Mouse (Mus musculus): Measurements from ENCODE around the gene Tmem56.

The Tmem56 gene

DNA sequence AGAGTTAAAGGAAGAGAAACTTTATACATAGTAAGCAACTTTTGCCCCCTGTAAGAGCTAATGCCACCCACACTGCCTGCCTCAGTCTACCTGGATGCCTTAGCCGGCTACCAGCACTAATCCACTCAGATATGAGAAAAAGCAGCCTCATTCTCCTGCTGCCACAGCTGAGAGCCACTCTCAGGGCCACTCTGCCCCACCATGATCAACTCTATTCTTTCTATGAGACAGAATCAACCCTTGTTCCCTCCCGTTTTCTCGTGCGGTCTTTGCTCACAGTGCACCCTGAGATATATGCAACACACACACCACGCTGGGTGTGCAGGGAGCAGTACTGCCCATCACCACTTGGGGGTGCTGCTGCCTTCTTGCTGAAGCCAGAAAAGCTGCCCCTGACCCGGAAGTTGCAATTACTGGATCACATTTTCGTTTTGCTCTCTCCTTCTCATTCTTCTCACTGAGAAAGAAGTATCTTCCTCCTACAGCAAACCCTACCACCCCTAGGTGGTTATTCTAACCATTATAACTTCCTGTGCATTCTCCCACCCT, 119.6 kb downstream of the Tmem56 start:
- peak; percentile 19 for DNase-seq

DNA sequence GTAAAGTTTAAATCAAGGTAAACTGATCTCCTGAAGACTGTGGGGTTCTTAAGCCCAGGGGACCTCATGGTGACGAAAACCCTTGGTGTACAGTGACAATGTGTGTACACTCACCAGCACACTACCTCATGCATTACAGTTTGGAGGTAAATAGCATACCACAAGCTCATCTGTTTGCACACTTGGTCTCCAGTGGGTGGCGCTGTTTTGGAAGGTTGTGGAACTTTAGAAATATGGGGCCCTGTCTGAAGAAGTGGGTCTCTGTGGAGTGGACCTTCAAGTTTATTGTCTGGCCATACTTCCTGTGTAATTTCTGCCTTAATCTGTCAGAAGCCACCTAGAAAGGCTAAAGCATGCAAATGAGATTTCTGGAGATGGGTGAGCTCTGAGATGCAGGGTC, 121.2 kb downstream of the Tmem56 start:
- no peak for DNase-seq

DNA sequence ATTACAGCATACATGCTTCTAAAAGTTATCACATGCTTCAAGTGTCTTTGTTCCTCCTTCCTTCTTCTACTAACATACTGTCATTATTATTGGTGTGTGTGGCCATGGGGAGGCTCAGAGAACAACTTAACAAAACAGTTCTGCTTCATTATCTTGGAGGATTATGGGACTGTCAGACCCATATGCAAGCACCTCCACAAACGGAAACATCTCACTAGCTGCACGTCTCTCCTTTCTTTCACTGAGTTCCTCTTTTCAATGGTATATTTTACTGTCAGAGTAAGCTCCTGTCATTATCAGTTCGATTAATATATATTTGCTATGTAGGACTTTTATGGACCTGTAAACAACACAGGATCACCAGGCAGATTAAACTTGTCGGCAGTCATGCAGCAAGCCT, 122.5 kb downstream of the Tmem56 start:
- DNase-seq: no peak

DNA sequence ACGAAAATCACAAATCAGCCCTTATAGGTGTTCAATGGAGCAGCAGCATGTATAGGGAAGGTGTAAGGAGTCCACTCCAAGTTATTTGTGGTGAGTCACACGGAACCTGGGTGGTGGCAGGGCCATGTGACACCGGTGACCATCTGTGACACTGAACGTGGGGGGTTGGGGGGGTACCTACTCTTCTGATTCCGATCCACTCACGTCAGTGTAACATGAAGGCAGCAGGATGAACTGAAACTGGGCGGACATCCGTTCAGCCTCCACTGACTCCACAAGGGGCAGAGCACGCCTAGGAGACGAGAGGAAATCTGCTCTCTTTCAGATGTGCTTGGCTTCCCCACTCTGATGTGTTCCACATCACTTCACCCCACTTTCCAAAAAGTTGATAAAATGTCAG, 123.3 kb downstream of the Tmem56 start:
- DNase-seq: no peak

DNA sequence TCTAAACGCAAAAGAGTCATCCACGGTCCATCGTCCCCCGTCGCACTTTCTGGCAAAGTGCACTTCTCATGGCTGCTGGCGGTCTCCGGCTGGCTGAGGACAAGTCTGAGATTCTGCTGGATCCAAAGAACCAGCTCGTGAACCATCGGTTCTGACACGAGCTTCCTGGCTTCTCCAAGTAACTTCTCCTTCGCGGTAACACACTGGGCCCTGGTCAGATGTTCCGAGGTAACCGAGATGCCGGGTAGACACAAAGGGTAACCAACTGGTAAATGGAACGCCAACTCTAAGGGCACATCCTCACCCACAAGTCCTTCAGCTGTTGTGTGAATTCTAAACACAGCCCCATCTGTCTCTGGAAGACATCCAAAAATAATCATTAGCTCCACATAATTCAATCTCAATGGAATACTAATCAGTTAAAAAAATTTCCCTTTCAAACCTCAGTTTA, 124.0 kb downstream of the Tmem56 start:
- DNase-seq: no peak

DNA sequence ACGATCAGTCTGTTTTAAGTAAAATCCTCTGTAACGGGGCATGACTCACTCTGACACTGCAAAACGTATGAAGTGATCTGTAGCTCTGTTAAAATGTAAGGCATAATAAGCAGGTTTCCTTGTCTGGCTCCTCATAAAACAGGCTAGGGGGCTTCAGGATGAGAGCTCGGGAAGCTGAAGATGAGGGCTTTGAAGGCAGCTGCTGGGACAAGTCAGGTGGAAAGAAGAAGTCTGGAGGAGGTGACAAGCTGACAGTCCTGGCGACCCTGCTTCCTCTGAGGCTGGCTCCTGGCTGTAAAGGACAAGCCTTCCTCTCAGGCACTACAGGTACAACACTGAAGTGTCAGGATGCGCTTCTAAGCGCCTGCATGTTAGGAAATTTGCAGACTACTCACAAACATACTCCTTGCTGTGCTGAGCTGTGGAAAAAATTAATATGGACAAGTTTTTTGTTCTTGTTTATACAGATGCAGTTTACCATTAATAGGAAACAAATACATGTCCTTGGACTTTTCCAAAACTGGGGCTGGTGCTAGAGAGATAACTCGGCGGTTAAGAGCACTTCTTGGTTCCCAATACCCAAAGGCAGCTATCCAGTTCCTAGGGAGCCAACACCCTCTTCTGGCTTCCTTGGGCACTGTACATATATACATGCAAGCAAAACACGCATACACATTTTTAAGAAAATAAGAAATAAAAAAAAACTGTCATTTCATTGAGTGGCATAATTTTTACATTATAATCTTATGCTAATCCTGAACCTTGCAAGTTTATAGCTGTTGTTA, 125.2 kb downstream of the Tmem56 start:
- DNase-seq: no peak

DNA sequence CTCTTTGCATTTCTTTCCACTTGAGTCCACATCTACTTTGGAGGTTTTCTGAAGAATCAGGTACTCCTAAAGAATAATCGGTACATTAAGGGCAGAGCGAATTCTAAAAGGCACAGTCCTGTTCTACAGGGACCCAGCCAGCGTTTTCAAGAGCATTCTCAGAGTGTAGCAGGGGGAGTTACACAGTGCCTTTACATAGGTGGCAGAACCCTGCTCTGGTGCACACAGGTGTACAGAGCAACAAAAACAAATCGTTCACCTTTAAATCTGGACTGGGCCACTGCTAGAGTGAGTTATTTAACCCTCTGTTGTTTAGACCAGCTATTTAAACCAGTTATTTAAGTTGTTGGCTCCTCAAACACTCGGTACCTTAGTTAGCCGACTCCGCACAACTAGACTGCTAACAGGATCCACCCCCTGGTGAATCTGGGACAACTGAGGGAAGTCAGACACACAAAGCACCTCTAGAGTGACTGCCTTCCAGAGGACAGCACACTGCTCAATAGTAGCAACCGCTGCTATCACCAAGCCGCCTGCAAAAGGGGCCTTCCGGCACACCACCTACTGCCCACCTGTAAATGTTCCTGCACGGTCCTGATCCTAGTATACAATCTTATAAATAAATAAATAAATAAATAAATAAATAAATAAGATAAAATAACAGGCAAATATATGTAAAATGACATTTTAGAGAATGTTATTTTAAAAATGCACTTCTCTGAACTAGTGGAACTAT, 126.3 kb downstream of the Tmem56 start:
- DNase-seq: no peak

DNA sequence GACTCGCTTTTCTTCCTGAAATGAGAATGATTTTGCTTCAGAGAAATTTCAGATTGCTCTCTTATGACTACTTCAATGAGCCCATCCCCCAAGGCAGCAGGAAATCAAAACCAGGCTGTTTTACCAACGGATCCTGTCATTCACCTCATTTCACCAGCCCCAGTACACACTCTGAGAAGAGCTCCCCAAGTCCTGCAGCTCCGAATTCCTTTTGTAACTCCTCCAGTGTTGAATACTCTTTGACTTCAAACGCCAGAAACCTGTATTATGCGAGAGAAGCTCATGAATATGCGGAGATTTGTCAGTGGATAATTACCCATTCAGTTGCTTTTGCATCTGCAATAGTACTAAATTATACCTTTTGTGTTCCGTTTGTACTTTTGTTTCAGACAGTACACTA, 126.9 kb downstream of the Tmem56 start:
- no peak for DNase-seq
